Mouse (Mus musculus) neural tube, embryonic 15.5 days (tissue): ENCODE measurements around the gene Celf2. TPM values are rescaled to one million over a fixed set of nuclear protein-coding genes. Genes with fewer than 3 reads are reported as not detected.

Experiments used
- ATAC-seq: fragments of 200-750 bp; cut with Nextera tagmentation; 2 replicates; pipeline ENCODE4 v1.8.0; 2017; ENCODE audit warnings: mild to moderate bottlenecking, moderate TSS enrichment, moderate library complexity; ENCODE audit not compliant: low FRiP score
- H3K27ac ChIP-seq: fragments of 300-500 bp; sonication (generic); replicated peaks from 2 replicates; pipeline ENCODE4 v1.5.1; 2015; ENCODE audit warnings: mild to moderate bottlenecking, inconsistent platforms
- H3K27me3 ChIP-seq: fragments of 300-500 bp; sonication (generic); replicated peaks from 2 replicates; pipeline ENCODE4 v1.6.1; 2015; ENCODE audit warnings: inconsistent platforms
- H3K36me3 ChIP-seq: fragments of 300-500 bp; sonication (generic); 2 replicates; pipeline ENCODE4 v1.6.1; 2015; ENCODE audit warnings: inconsistent platforms
- H3K4me1 ChIP-seq: fragments of 300-500 bp; sonication (generic); 2 replicates; pipeline ENCODE4 v1.6.1; 2015; ENCODE audit warnings: inconsistent platforms
- H3K4me2 ChIP-seq: fragments of 300-500 bp; sonication (generic); 2 replicates; pipeline ENCODE4 v1.6.1; 2015; ENCODE audit warnings: inconsistent platforms, mild to moderate bottlenecking, moderate library complexity
- H3K4me3 ChIP-seq: fragments of 300-500 bp; sonication (generic); replicated peaks from 2 replicates; pipeline ENCODE4 v1.5.1; 2015; ENCODE audit warnings: mild to moderate bottlenecking, inconsistent platforms
- H3K9ac ChIP-seq: fragments of 300-500 bp; sonication (generic); replicated peaks from 2 replicates; pipeline ENCODE4 v1.6.1; 2015; ENCODE audit warnings: mild to moderate bottlenecking, inconsistent platforms
- H3K9me3 ChIP-seq: fragments of 300-500 bp; sonication (generic); replicated peaks from 2 replicates; pipeline ENCODE4 v1.6.1; 2016; ENCODE audit warnings: inconsistent platforms
- WGBS: fragments of 180-500 bp; shearing (Covaris S2); methylation state at CpG from one replicate; pipeline ENCODE4 v1.1.7; 2015; ENCODE audit warnings: mixed read lengths; 5-methylcytosine and 5-hydroxymethylcytosine counted together
- polyA plus RNA-seq: library from polyadenylated mRNA; unstranded; fragments of >200 nt; fragmentation: Nextera tagmentation; extraction: Ambion mirVana; gene quantifications from 2 replicates; pipeline ENCODE4 v1.2.1, GENCODE M21; 2015

Gene Celf2
- polyA plus RNA-seq, 1 experiment from 2014 or later: 120 TPM

- 77% methylated on average over 15 of the region's 15 CpGs for WGBS
- no peak overlapping the region for H3K4me3 ChIP-seq
- H3K36me3 ChIP-seq: no peaks in the 10 kb centered on the region
- H3K9me3 ChIP-seq: no peaks in the 10 kb centered on the region
- H3K27ac ChIP-seq: no peak overlapping the region
- no peaks in the 10 kb centered on the region for H3K4me1 ChIP-seq
- no peak for ATAC-seq
- no peaks in the 10 kb centered on the region for H3K27me3 ChIP-seq
- H3K4me2 ChIP-seq: no peak overlapping the region
- no peak overlapping the region for H3K9ac ChIP-seq
These were observed 585.5 kb downstream of the Celf2 start for GRCm38 (mm10) chr2:6923738-6924474.

GRCm38 (mm10) chr2:6915386-6915785 lies 594.0 kb downstream of the Celf2 start:
- 89% methylated on average over 4 of the region's 4 CpGs for WGBS
- no peak overlapping the region for H3K27ac ChIP-seq
- no peaks in the 10 kb centered on the region for H3K36me3 ChIP-seq
- H3K4me2 ChIP-seq: no peak overlapping the region
- H3K4me3 ChIP-seq: no peak overlapping the region
- ATAC-seq: no peak
- H3K9me3 ChIP-seq: no peaks in the 10 kb centered on the region
- H3K27me3 ChIP-seq: no peaks in the 10 kb centered on the region
- H3K9ac ChIP-seq: no peak overlapping the region
- H3K4me1 ChIP-seq: no peaks in the 10 kb centered on the region

DNA sequence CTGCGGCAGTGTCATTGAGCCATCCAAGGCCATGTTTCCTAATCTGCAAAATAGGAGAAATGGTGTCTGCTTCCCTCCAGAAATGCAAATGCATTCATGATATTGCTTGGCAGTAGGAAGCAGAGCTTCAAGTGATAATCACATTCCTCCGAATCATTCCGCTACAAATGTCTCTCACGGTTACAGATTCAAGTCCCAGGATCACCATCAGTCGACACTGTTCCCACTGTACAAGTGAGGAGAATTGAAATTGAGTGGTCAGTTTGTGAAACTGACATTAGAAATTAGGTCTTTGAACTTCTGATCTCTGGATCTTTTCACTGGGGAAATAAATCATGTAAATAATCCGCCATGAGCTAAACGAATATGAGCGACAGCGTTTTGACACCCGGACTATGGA lies 596.0 kb downstream of the Celf2 start:
- Histone ChIP-seq H3K4me3 (no peak overlapping the region), H3K27ac (no peak overlapping the region), H3K27me3 (no peaks in the 10 kb centered on the region), H3K4me2 (no peak overlapping the region), H3K4me1 (no peaks in the 10 kb centered on the region), H3K36me3 (no peaks in the 10 kb centered on the region), H3K9ac (no peak overlapping the region), H3K9me3 (no peaks in the 10 kb centered on the region)
- WGBS: 83% methylated on average over 10 of the region's 10 CpGs
- no peak for ATAC-seq

DNA sequence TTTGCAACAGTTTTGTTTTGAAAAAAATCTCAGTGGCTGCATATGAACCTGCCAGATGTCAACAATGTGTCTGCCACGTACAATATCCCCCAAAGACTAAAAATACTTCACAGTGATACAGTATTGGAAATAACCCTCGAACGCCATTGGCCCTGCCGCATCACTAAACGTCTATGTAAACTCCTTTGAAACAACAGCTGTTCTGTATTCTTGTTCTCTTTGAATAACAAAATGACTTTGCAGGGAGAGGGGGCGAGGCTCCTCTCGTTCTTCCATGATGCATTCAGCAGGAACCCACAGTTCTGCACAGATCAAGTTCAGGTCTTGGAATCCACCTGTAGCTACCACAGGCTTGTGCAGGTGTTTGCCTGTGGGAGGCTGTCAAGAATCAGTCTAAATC lies 597.4 kb downstream of the Celf2 start:
- no peak for ATAC-seq
- Histone ChIP-seq H3K9ac (no peak overlapping the region), H3K4me3 (no peak overlapping the region), H3K9me3 (no peaks in the 10 kb centered on the region), H3K36me3 (no peaks in the 10 kb centered on the region), H3K4me2 (no peak overlapping the region), H3K27me3 (no peaks in the 10 kb centered on the region), H3K4me1 (no peaks in the 10 kb centered on the region), H3K27ac (no peak overlapping the region)
- 49% methylated on average over 7 of the region's 7 CpGs for WGBS

DNA sequence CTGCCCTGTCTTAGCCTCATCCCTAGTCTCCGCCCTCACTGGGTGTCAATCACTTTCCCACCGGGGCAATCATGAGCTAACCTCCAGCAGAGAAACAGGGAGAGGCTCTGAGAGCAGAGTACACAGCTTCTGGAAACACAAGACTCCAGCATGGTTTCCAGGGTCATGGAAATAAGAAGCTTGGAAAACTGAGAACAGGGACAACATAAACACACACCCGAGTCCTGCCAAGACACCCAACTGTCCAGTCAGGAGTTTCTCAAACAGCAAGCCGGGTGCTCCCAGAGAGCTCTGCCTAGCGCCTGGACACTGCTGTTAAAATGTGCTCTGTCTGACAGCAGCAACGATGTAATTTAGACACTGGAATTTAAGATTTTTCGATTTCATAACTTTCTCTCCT lies 599.4 kb downstream of the Celf2 start:
- no peak overlapping the region for H3K27ac ChIP-seq
- no peaks in the 10 kb centered on the region for H3K9me3 ChIP-seq
- no peaks in the 10 kb centered on the region for H3K36me3 ChIP-seq
- H3K27me3 ChIP-seq: no peaks in the 10 kb centered on the region
- H3K4me2 ChIP-seq: no peak overlapping the region
- H3K4me3 ChIP-seq: no peak overlapping the region
- H3K9ac ChIP-seq: no peak overlapping the region
- ATAC-seq: no peak
- WGBS: 78% methylated on average over 7 of the region's 7 CpGs
- no peaks in the 10 kb centered on the region for H3K4me1 ChIP-seq

GRCm38 (mm10) chr2:6904411-6904810 lies 605.0 kb downstream of the Celf2 start:
- H3K27me3 ChIP-seq: no peaks in the 10 kb centered on the region
- H3K9me3 ChIP-seq: no peaks in the 10 kb centered on the region
- H3K27ac ChIP-seq: no peak overlapping the region
- no peaks in the 10 kb centered on the region for H3K36me3 ChIP-seq
- H3K4me3 ChIP-seq: no peak overlapping the region
- peaks cover 5% of the 10 kb centered on the region; the same call in 1 of the 2 replicates for H3K4me1 ChIP-seq
- H3K9ac ChIP-seq: no peak overlapping the region
- H3K4me2 ChIP-seq: no peak overlapping the region
- no peak for ATAC-seq
- 92% methylated on average over 3 of the region's 3 CpGs for WGBS

DNA sequence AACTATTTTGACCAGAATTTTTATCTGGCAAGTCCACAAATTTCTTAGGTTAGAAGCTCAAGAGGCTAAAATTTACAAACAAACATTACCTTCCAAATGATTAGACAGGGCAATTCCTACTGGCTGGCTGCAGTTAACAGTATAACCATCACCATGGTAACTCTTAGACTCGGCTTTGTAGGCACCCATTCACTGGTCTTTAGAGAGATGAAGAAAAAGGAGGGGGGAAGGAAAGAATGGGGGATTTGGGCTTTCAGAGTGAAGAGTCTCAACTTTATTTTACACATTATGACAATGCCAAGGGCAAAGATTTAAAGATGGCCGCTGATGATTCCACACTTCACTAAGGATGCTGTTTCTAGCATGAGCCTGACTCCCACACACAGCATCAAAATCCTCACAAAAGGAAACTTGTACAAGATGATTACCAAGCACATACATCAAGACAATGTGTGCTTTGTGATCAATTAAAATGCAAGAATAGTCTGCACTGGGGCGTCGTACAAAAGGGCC lies 606.1 kb downstream of the Celf2 start:
- Histone ChIP-seq H3K27ac (no peak overlapping the region), H3K4me2 (peak overlapping the region; percentile 9; the same call in 1 of the 2 replicates), H3K27me3 (no peaks in the 10 kb centered on the region), H3K4me1 (peaks cover 5% of the 10 kb centered on the region; the same call in 1 of the 2 replicates), H3K9me3 (no peaks in the 10 kb centered on the region), H3K36me3 (no peaks in the 10 kb centered on the region), H3K4me3 (no peak overlapping the region), H3K9ac (no peak overlapping the region)
- 16% methylated on average over 4 of the region's 4 CpGs for WGBS
- ATAC-seq: no peak; the same call in 1 of the 2 replicates

GRCm38 (mm10) chr2:6896896-6897295 lies 612.5 kb downstream of the Celf2 start:
- no peak overlapping the region for H3K4me2 ChIP-seq
- no peaks in the 10 kb centered on the region for H3K27me3 ChIP-seq
- H3K4me3 ChIP-seq: no peak overlapping the region
- no peak overlapping the region for H3K27ac ChIP-seq
- no peaks in the 10 kb centered on the region for H3K9me3 ChIP-seq
- no peaks in the 10 kb centered on the region for H3K4me1 ChIP-seq
- no peak for ATAC-seq
- H3K9ac ChIP-seq: no peak overlapping the region
- 89% methylated on average over 1 of the region's 1 CpGs for WGBS
- no peaks in the 10 kb centered on the region for H3K36me3 ChIP-seq

DNA sequence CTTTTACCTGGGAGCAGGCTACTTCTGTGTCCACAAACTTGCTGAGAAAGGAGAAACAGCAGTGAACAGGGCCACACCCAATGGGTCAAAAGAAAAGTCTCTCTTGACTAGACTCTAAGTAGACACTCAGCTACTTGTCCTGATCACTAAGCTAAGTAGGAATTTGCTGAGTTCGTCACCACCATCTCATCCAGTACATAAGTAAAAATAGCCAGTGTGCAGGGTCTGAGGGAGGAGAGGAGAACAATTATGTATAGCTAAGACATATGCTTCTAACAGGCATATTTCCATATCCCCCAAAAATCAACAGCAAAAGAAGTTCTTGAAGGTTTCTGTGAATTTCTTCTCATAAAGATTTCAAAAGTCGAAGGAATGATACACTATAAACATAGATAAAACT lies 615.8 kb downstream of the Celf2 start:
- H3K9ac ChIP-seq: no peak overlapping the region
- no peak for ATAC-seq
- H3K4me3 ChIP-seq: no peak overlapping the region
- no peaks in the 10 kb centered on the region for H3K27me3 ChIP-seq
- H3K4me1 ChIP-seq: no peaks in the 10 kb centered on the region
- WGBS: 92% methylated on average over 2 of the region's 2 CpGs
- H3K9me3 ChIP-seq: no peaks in the 10 kb centered on the region
- no peaks in the 10 kb centered on the region for H3K36me3 ChIP-seq
- H3K27ac ChIP-seq: no peak overlapping the region
- H3K4me2 ChIP-seq: no peak overlapping the region

DNA sequence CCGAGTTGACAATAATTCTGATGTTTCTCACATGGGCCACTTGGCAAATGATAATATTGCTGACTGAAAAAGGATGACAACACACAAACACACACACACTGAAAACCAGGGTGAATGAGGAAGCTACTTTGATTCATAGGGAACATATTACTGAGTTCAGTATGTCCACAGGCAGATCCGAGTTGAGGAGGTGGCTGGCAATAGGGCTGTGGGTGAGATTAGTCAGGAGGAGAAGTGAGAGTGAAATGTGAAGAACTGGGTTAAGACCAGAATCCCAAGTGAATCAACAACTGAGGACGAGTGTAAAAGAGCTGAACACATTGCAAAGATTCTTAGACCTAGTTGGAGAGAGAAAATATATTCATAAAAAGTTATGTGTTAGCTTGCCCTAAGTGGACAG lies 616.3 kb downstream of the Celf2 start:
- H3K4me3 ChIP-seq: no peak overlapping the region
- WGBS: 81% methylated on average over 3 of the region's 3 CpGs
- H3K9me3 ChIP-seq: no peaks in the 10 kb centered on the region
- no peak overlapping the region for H3K4me2 ChIP-seq
- no peak overlapping the region for H3K9ac ChIP-seq
- no peak overlapping the region for H3K27ac ChIP-seq
- H3K4me1 ChIP-seq: no peaks in the 10 kb centered on the region
- no peaks in the 10 kb centered on the region for H3K27me3 ChIP-seq
- H3K36me3 ChIP-seq: no peaks in the 10 kb centered on the region
- ATAC-seq: no peak

- H3K36me3 ChIP-seq: no peaks in the 10 kb centered on the region
- H3K4me2 ChIP-seq: peak overlapping the region; percentile 53
- peak overlapping the region; percentile 93 for H3K27ac ChIP-seq
- no peaks in the 10 kb centered on the region for H3K27me3 ChIP-seq
- H3K4me1 ChIP-seq: peaks cover 10% of the 10 kb centered on the region
- peak; percentile 67 for ATAC-seq
- no peaks in the 10 kb centered on the region for H3K9me3 ChIP-seq
- WGBS: 18% methylated on average over 8 of the region's 8 CpGs
- H3K9ac ChIP-seq: peak overlapping the region; percentile 61
- H3K4me3 ChIP-seq: peak overlapping the region; percentile 50
These were observed 624.3 kb downstream of the Celf2 start for GRCm38 (mm10) chr2:6884796-6885711.
